Mouse (Mus musculus): ENCODE results near the gene B4galnt4.

DNA sequence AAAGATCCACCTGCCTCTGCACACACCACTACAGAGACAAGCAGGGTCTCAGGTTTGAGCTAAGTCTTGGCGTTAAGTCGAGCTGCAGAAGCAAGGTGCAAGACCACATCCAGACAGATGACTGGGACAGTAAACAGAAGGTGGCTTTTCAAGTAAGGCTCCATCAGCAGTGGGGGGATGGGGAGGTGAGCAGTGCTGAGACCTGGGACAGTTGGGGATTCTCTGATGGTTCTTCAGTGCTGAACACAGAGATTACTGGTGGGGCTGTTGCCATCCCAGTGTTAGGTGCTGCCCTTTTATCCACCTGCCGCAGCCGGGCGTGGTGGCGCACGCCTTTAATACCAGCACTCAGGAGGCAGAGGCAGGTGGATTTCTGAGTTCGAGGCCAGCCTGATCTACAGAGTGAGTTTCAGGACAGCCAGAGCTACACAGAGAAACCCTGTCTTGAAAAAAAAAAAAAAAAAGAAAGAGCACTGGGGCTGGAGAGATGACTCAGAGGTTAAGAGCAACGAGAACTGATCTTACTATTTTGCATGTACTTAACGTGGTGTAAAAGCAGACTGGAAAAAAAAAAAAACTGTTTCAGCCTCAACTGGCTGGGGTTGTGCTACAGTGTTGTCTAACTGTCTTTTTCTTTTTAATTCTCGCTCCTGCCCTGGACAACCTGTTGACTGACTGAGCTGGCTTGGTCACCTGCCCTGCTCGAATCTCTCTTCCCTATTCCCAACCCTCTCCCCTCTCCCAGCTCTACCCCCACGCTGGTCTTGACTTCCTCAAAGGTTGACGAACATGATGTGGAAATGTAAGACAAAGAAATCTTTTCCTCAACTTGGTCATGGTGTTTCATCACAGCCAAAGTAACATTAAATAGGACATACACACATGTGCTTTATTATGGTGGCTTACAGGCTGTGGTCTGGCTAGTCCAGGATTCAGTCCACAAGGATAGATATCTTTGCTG is 39.1 kb upstream of the B4galnt4 start:
- TF ChIP-seq CTCF (IDR thresholded peaks at IDR 0.05; ENCODE audit: low read depth) (no peak), EP300 (IDR thresholded peaks at IDR 0.05; ENCODE audit: low read depth) (no peak)
